Mouse (Mus musculus) erythroblast, embryonic 14.5 days (primary cell): ENCODE data around the gene Ltc4s. TPM values are rescaled to one million over a fixed set of nuclear protein-coding genes. Genes with fewer than 3 reads are reported as not detected.
A peak's percentile ranks its signal among the peaks of the same experiment; 100 is the strongest.

ENCODE experiments used
- H3K27me3 ChIP-seq: 2 replicates; pipeline ENCODE4 v1.6.1; 2012; ENCODE audit warnings: inconsistent platforms; ENCODE audit not compliant: control insufficient read depth
- H3K36me3 ChIP-seq: 2 replicates; pipeline ENCODE4 v1.6.1; 2012; ENCODE audit warnings: mild to moderate bottlenecking, inconsistent platforms; ENCODE audit not compliant: control insufficient read depth
- H3K4me1 ChIP-seq: 2 replicates; pipeline ENCODE4 v1.6.1; 2012; ENCODE audit warnings: inconsistent platforms; ENCODE audit not compliant: control insufficient read depth
- H3K4me3 ChIP-seq: replicated peaks from 2 replicates; pipeline ENCODE3; 2012; ENCODE audit warnings: moderate library complexity, mild to moderate bottlenecking, inconsistent platforms
- H3K9me3 ChIP-seq: 2 replicates; pipeline ENCODE4 v1.6.1; 2012; ENCODE audit warnings: low read length, inconsistent platforms, mixed read lengths; ENCODE audit not compliant: control insufficient read depth
- GATA1 ChIP-seq: IDR thresholded peaks from 2 replicates; pipeline ENCODE4 v1.6.1; 2012; ENCODE audit warnings: low read length, inconsistent platforms, mixed read lengths
- TAL1 ChIP-seq: IDR thresholded peaks from 3 replicates; pipeline ENCODE4 v1.6.1; 2012; ENCODE audit warnings: low read length, inconsistent platforms, mixed read lengths
- polyA plus RNA-seq: library from polyadenylated mRNA; stranded (reverse); fragments of >175 nt; gene quantifications from 2 replicates; pipeline ENCODE4 v1.2.3, GENCODE M21; 2012

Gene Ltc4s
- polyA plus RNA-seq, 1 experiment, result not detected

- TF ChIP-seq GATA1 (no peak), TAL1 (no peak)
- Histone ChIP-seq H3K36me3 (peaks cover 74% of the 10 kb centered on the region), H3K4me3 (no peak overlapping the region), H3K9me3 (no peaks in the 10 kb centered on the region; the same call in 1 of the 2 replicates), H3K4me1 (peaks cover 61% of the 10 kb centered on the region), H3K27me3 (no peaks in the 10 kb centered on the region)
These were observed 9.0 kb downstream of the Ltc4s start for GRCm38 (mm10) chr11:50229252-50229910.

GRCm38 (mm10) chr11:50228772-50229171 lies 9.6 kb downstream of the Ltc4s start:
- no peak for TF ChIP-seq GATA1
- no peak for TF ChIP-seq TAL1
- Histone ChIP-seq H3K27me3 (no peaks in the 10 kb centered on the region), H3K4me3 (no peak overlapping the region), H3K4me1 (peaks cover 67% of the 10 kb centered on the region), H3K9me3 (no peaks in the 10 kb centered on the region; the same call in 1 of the 2 replicates), H3K36me3 (peaks cover 68% of the 10 kb centered on the region)

GRCm38 (mm10) chr11:50227736-50228135 lies 10.7 kb downstream of the Ltc4s start:
- TF ChIP-seq TAL1 (no peak), GATA1 (no peak)
- H3K36me3 ChIP-seq, result peaks cover 64% of the 10 kb centered on the region
- peaks cover 78% of the 10 kb centered on the region for H3K4me1 ChIP-seq
- H3K4me3 ChIP-seq, result peak overlapping the region; percentile 22
- no peaks in the 10 kb centered on the region for H3K9me3 ChIP-seq
- H3K27me3 ChIP-seq, result no peaks in the 10 kb centered on the region

GRCm38 (mm10) chr11:50227226-50227625 lies 11.2 kb downstream of the Ltc4s start:
- Histone ChIP-seq H3K36me3 (peaks cover 64% of the 10 kb centered on the region), H3K27me3 (no peaks in the 10 kb centered on the region), H3K4me3 (peak overlapping the region; percentile 73), H3K4me1 (peaks cover 83% of the 10 kb centered on the region), H3K9me3 (no peaks in the 10 kb centered on the region)
- TF ChIP-seq GATA1 (no peak), TAL1 (no peak)

- Histone ChIP-seq H3K27me3 (no peaks in the 10 kb centered on the region), H3K36me3 (peaks cover 63% of the 10 kb centered on the region), H3K9me3 (no peaks in the 10 kb centered on the region), H3K4me1 (peaks cover 84% of the 10 kb centered on the region), H3K4me3 (peak overlapping the region; percentile 73)
- no peak for TF ChIP-seq GATA1
- no peak for TF ChIP-seq TAL1
These were observed 12.0 kb downstream of the Ltc4s start for GRCm38 (mm10) chr11:50226406-50226805.

- Histone ChIP-seq H3K36me3 (peaks cover 64% of the 10 kb centered on the region), H3K27me3 (no peaks in the 10 kb centered on the region), H3K9me3 (no peaks in the 10 kb centered on the region), H3K4me3 (peak overlapping the region; percentile 73), H3K4me1 (peaks cover 81% of the 10 kb centered on the region)
- TF ChIP-seq TAL1 (no peak), GATA1 (no peak)
These were observed 12.6 kb downstream of the Ltc4s start for GRCm38 (mm10) chr11:50225611-50226378.

GRCm38 (mm10) chr11:50224671-50225530 lies 13.5 kb downstream of the Ltc4s start:
- no peaks in the 10 kb centered on the region for H3K9me3 ChIP-seq
- peak overlapping the region; percentile 73 for H3K4me3 ChIP-seq
- H3K36me3 ChIP-seq, result peaks cover 63% of the 10 kb centered on the region
- H3K4me1 ChIP-seq, result peaks cover 79% of the 10 kb centered on the region
- TF ChIP-seq GATA1, result peak; percentile 78
- peak; percentile 91 for TF ChIP-seq TAL1
- no peaks in the 10 kb centered on the region for H3K27me3 ChIP-seq

- Histone ChIP-seq H3K4me3 (peak overlapping the region; percentile 73), H3K9me3 (no peaks in the 10 kb centered on the region), H3K4me1 (peaks cover 80% of the 10 kb centered on the region), H3K27me3 (no peaks in the 10 kb centered on the region), H3K36me3 (peaks cover 59% of the 10 kb centered on the region)
- TF ChIP-seq GATA1, result no peak
- TF ChIP-seq TAL1, result no peak
These were observed 14.4 kb downstream of the Ltc4s start for GRCm38 (mm10) chr11:50223783-50224662.
